ENCODE assay signal across 9 mouse cellular contexts in the genomic region with DNA sequence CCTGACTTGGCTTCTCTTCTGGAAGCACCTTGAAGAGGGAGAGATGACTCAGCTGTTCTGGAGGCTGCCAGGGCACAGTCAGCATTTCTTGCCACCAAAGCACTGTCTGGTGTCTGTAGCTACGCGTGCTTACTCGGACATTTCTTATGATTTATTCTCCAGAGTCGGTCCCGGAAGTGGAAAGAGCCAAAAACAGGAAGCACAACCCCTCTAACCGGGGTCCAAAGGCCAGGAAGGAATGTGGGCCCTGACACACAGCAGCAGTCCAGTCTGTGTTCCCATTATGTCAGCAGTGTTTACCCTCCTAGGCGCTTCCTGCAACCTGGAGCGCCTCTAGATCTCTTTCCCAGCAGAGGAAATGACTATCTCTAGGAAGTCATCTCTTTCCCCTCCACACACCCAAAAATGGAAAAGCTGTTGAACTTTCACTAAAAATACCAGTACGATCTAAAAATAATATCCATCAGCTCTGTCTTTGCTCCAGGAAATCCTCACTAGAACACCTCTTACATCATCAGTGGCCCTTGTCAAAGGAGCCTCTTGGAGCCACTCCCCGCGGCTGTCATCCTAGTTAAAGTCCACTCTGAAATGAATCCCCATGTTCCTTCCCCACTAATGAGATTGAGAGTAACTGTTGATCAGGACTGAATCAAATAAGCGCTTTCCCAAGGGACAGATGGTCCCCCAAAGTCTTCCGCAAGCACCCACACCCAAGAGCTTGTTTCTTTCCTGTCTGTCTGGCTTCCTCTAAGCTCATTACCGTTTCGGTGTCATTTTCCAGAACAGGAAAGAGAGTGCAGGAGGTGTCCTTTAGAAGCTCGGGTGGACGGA.
DNase-seq lines count a peak whose midpoint lies in the region; ATAC-seq and TF ChIP-seq lines count a peak whose summit lies in the region.
"Had no signal": no experiment of that assay in that cellular context is flagged by ENCODE, and none has a peak within 500 bp of the region (broad histone marks: within the 10 kb centered on the region; RNA-seq: fewer than 3 reads in every experiment).

No protein-coding gene starts in this region.

- H3K4me3 ChIP-seq in lung, embryonic 14.5 days (ENCODE audit: low read depth, low read length), result no peak overlapping the region

- no peak overlapping the region; the same call in 1 of the 2 replicates for H3K4me2 ChIP-seq in lung, embryonic 14.5 days

- no peak for TF ChIP-seq CTCF in lung, embryonic 14.5 days (IDR thresholded peaks at IDR 0.05; ENCODE audit: low read depth)

- H3K9me3 ChIP-seq in lung, embryonic 14.5 days (ENCODE audit: low read depth, low read length), result no peaks in the 10 kb centered on the region

- H3K27me3 ChIP-seq in lung, embryonic 14.5 days (ENCODE audit: insufficient read depth, low read length), result no peaks in the 10 kb centered on the region

- DNase-seq in adrenal gland, postnatal 10 days, result peak; percentile 40
- peak; percentile 80 for DNase-seq in kidney, adult 11 months
- peak; percentile 65 for DNase-seq in lung, embryonic 14.5 days
- DNase-seq in spleen, postnatal 4 days (ENCODE audit: low spot score in 2 of 2), result no peak
- no peak for DNase-seq in urinary bladder, postnatal 25 days (ENCODE audit: low spot score)
- no peak for DNase-seq in frontal cortex, postnatal 10 days (ENCODE audit: low spot score in 2 of 2)
- no peak for DNase-seq in spleen, postnatal 36 days (ENCODE audit: low spot score in 2 of 2)

- no peaks in the 10 kb centered on the region for H3K36me3 ChIP-seq in lung, embryonic 14.5 days (ENCODE audit: insufficient read depth)

- peak; percentile 73 for ATAC-seq in erythroid progenitor cell, adult 5-6 weeks (replicated peaks; ENCODE audit: low FRiP score, poor library complexity, severe bottlenecking)
- peak; percentile 67; the same call in 1 of the 2 replicates for ATAC-seq in lung, embryonic 14.5 days (ENCODE audit: insufficient read depth)

- 0 out of 2 replicates have a peak, but pooled peaks cover 3% of the 10 kb centered on the region for H3K4me1 ChIP-seq in lung, embryonic 14.5 days (ENCODE audit: insufficient read depth)

- 38% methylated on average over 17 of the region's 17 CpGs for WGBS in lung, embryonic 14.5 days

- H3K27ac ChIP-seq in lung, embryonic 14.5 days (ENCODE audit: low read depth), result peak overlapping the region; percentile 19; the same call in 1 of the 2 replicates
- H3K27ac ChIP-seq: macrophage had no signal

- no peak overlapping the region for H3K9ac ChIP-seq in lung, embryonic 14.5 days

Comparison
In these comparisons a context has a peak if more than half of its experiments do, and no peak if none do; other contexts are left out.
1. DNase-seq: peak in adrenal gland, postnatal 10 days (single experiment), kidney, adult 11 months (single experiment) and lung, embryonic 14.5 days (single experiment); none in spleen, postnatal 4 days (0 of 2), urinary bladder, postnatal 25 days (single experiment), frontal cortex, postnatal 10 days (0 of 2) and spleen, postnatal 36 days (0 of 2).